Comparison of ENCODE assay signal across 11 mouse cellular contexts in genomic region chr16:93071726-93072125, GRCm38 (mm10).
DNase-seq lines count a peak whose midpoint lies in the region; ATAC-seq and TF ChIP-seq lines count a peak whose summit lies in the region.
"Had no signal": no experiment of that assay in that cellular context is flagged by ENCODE, and none has a peak within 500 bp of the region (broad histone marks: within the 10 kb centered on the region; RNA-seq: fewer than 3 reads in every experiment).

No protein-coding gene starts in this region.

- no peak for TF ChIP-seq EP300 in heart, postnatal 0 days (IDR thresholded peaks at IDR 0.05; ENCODE audit: low read depth)

- TF ChIP-seq CTCF in heart, postnatal 0 days (IDR thresholded peaks at IDR 0.05; ENCODE audit: low read depth): no peak
- TF ChIP-seq CTCF in midbrain, postnatal 0 days (IDR thresholded peaks at IDR 0.05): no peak

- no peak overlapping the region for H3K4me3 ChIP-seq in heart, postnatal 0 days (ENCODE audit: low read depth, low read length)
- no peak overlapping the region for H3K4me3 ChIP-seq in liver, embryonic 12.5 days
- H3K4me3 ChIP-seq in midbrain, postnatal 0 days (ENCODE audit: low read depth, low read length): no peak overlapping the region
- H3K4me3 ChIP-seq in hindbrain, embryonic 16.5 days (ENCODE audit: low read length): no peak overlapping the region
- H3K4me3 ChIP-seq: neural tube, embryonic 13.5 days had no signal

- H3K27ac ChIP-seq in heart, postnatal 0 days (ENCODE audit: low read depth): peak overlapping the region; percentile 63
- H3K27ac ChIP-seq in liver, embryonic 12.5 days: 0 out of 2 replicates have a peak overlapping the region, but pooled peaks have one; percentile 3
- H3K27ac ChIP-seq in midbrain, postnatal 0 days (ENCODE audit: low read depth, low read length): no peak overlapping the region
- H3K27ac ChIP-seq in hindbrain, embryonic 16.5 days (ENCODE audit: low read depth, low read length): no peak overlapping the region
- H3K27ac ChIP-seq: neural tube, embryonic 13.5 days had no signal

- H3K9ac ChIP-seq in heart, postnatal 0 days (replicated peaks; ENCODE audit: low read depth, low read length): no peak overlapping the region
- no peak overlapping the region for H3K9ac ChIP-seq in liver, embryonic 12.5 days
- H3K9ac ChIP-seq in midbrain, postnatal 0 days (replicated peaks; ENCODE audit: low read length, poor library complexity, severe bottlenecking): no peak overlapping the region
- no peak overlapping the region for H3K9ac ChIP-seq in hindbrain, embryonic 16.5 days (ENCODE audit: low read depth, low read length)
- H3K9ac ChIP-seq: neural tube, embryonic 13.5 days had no signal

- H3K9me3 ChIP-seq in heart, postnatal 0 days (replicated peaks; ENCODE audit: control insufficient read depth, low read length): no peaks in the 10 kb centered on the region
- H3K9me3 ChIP-seq in liver, embryonic 12.5 days (replicated peaks): no peaks in the 10 kb centered on the region
- no peaks in the 10 kb centered on the region for H3K9me3 ChIP-seq in midbrain, postnatal 0 days (ENCODE audit: low read length)
- H3K9me3 ChIP-seq in hindbrain, embryonic 16.5 days (ENCODE audit: control insufficient read depth, low read length): no peaks in the 10 kb centered on the region
- H3K9me3 ChIP-seq: neural tube, embryonic 13.5 days had no signal

- no peaks in the 10 kb centered on the region for H3K27me3 ChIP-seq in heart, postnatal 0 days (ENCODE audit: control insufficient read depth, insufficient read depth, low read length)
- H3K27me3 ChIP-seq in liver, embryonic 12.5 days (replicated peaks): peaks cover 42% of the 10 kb centered on the region
- no peaks in the 10 kb centered on the region for H3K27me3 ChIP-seq in midbrain, postnatal 0 days (ENCODE audit: insufficient read depth, low read length)
- H3K27me3 ChIP-seq in hindbrain, embryonic 16.5 days (replicated peaks; ENCODE audit: control insufficient read depth, insufficient read depth, low read length): no peaks in the 10 kb centered on the region
- H3K27me3 ChIP-seq: neural tube, embryonic 13.5 days had no signal

- H3K36me3 ChIP-seq in heart, postnatal 0 days (replicated peaks; ENCODE audit: control insufficient read depth, insufficient read depth, low read length): no peaks in the 10 kb centered on the region
- no peaks in the 10 kb centered on the region for H3K36me3 ChIP-seq in liver, embryonic 12.5 days
- no peaks in the 10 kb centered on the region for H3K36me3 ChIP-seq in midbrain, postnatal 0 days (ENCODE audit: insufficient read depth, low read length)
- no peaks in the 10 kb centered on the region for H3K36me3 ChIP-seq in hindbrain, embryonic 16.5 days (ENCODE audit: control insufficient read depth, insufficient read depth, low read length)
- H3K36me3 ChIP-seq: neural tube, embryonic 13.5 days had no signal

- 14% methylated on average over 6 of the region's 6 CpGs for WGBS in heart, postnatal 0 days
- WGBS in liver, embryonic 12.5 days (ENCODE audit: insufficient replicate concordance): 40% methylated on average over 6 of the region's 6 CpGs
- WGBS in midbrain, postnatal 0 days: 69% methylated on average over 6 of the region's 6 CpGs
- WGBS in hindbrain, embryonic 16.5 days: 67% methylated on average over 6 of the region's 6 CpGs

- peak; percentile 17 for DNase-seq in gastrocnemius, postnatal 10 days
- no peak for DNase-seq in gastrocnemius, adult 18-20 months (ENCODE audit: low spot score)
- DNase-seq in heart, postnatal 0 days (ENCODE audit: low spot score): peak; percentile 48
- DNase-seq in retina, embryonic 14.5 days (ENCODE audit: low spot score): no peak
- no peak for DNase-seq in midbrain, postnatal 0 days (ENCODE audit: low spot score)
- DNase-seq: cerebellum, postnatal 36 days; layer of hippocampus, adult 9-11 months had no signal

- ATAC-seq in common myeloid progenitor, adult 5-6 weeks (replicated peaks; ENCODE audit: low read depth, poor library complexity, severe bottlenecking): 0 out of 2 replicates have a peak, but pooled peaks have one; percentile 8
- ATAC-seq in heart, postnatal 0 days (ENCODE audit: insufficient read depth, low read depth): peak; percentile 68
- no peak for ATAC-seq in liver, embryonic 12.5 days
- ATAC-seq in midbrain, postnatal 0 days (ENCODE audit: low FRiP score): no peak
- no peak for ATAC-seq in hindbrain, embryonic 16.5 days

- H3K4me1 ChIP-seq in heart, postnatal 0 days (ENCODE audit: control insufficient read depth, insufficient read depth): peaks cover 7% of the 10 kb centered on the region; the same call in 1 of the 2 replicates
- no peaks in the 10 kb centered on the region for H3K4me1 ChIP-seq in liver, embryonic 12.5 days
- H3K4me1 ChIP-seq in midbrain, postnatal 0 days (ENCODE audit: insufficient read depth, low read length): no peaks in the 10 kb centered on the region
- no peaks in the 10 kb centered on the region for H3K4me1 ChIP-seq in hindbrain, embryonic 16.5 days (ENCODE audit: control insufficient read depth, insufficient read depth, low read depth, low read length)
- H3K4me1 ChIP-seq: neural tube, embryonic 13.5 days had no signal

- H3K4me2 ChIP-seq in heart, postnatal 0 days (ENCODE audit: low read depth, low read length): peak overlapping the region; percentile 21; the same call in 1 of the 2 replicates
- no peak overlapping the region for H3K4me2 ChIP-seq in liver, embryonic 12.5 days
- no peak overlapping the region for H3K4me2 ChIP-seq in midbrain, postnatal 0 days (ENCODE audit: low read depth, low read length, poor library complexity, severe bottlenecking)
- H3K4me2 ChIP-seq in hindbrain, embryonic 16.5 days (ENCODE audit: low read length): no peak overlapping the region
- H3K4me2 ChIP-seq: neural tube, embryonic 13.5 days had no signal

Comparison
In these comparisons a context has a peak if more than half of its experiments do, and no peak if none do; other contexts are left out.
1. DNase-seq: peak in gastrocnemius, postnatal 10 days (single experiment) and heart, postnatal 0 days (single experiment); none in gastrocnemius, adult 18-20 months (single experiment), retina, embryonic 14.5 days (single experiment) and midbrain, postnatal 0 days (single experiment).
2. ATAC-seq: peak in common myeloid progenitor, adult 5-6 weeks (single experiment) and heart, postnatal 0 days (single experiment); none in liver, embryonic 12.5 days (single experiment), midbrain, postnatal 0 days (single experiment) and hindbrain, embryonic 16.5 days (single experiment).
3. H3K27ac ChIP-seq: peak in heart, postnatal 0 days (single experiment) and liver, embryonic 12.5 days (single experiment); none in midbrain, postnatal 0 days (single experiment) and hindbrain, embryonic 16.5 days (single experiment).